Mouse (Mus musculus) ovary, adult 10 weeks (tissue): ENCODE data around the gene Olfr366. TPM values are rescaled to one million over a fixed set of nuclear protein-coding genes. Genes with fewer than 3 reads are reported as not detected.

Experiments
- polyA plus RNA-seq: library from polyadenylated mRNA; stranded (reverse); fragments of 350-450 nt; fragmentation: Illumina TruSeq; extraction: RNeasy Lipid Tissue Mini Kit (QIAGEN cat#74804); gene quantifications from one replicate; pipeline ENCODE4 v1.2.3, GENCODE M21; 2014

Gene Olfr366
- polyA plus RNA-seq, result not detected

GRCm38 (mm10) chr2:37211274-37211673 is at the start of gene Olfr366:
Gene Olfr366 (plus strand): TSS chr2:37211574.

GRCm38 (mm10) chr2:37187898-37188297 is 23.5 kb upstream of the Olfr366 start, which contains the start of gene Olfr365:
Gene Olfr365 (plus strand): TSS chr2:37188198.

Other genes starting within 250 kb of the Olfr366 start
- gene Olfr357, start 217.7 kb upstream of the Olfr366 start, polyA plus RNA-seq, result not detected
- gene Olfr358, start 202.2 kb upstream of the Olfr366 start, polyA plus RNA-seq, result not detected
- gene Olfr360, start 145.8 kb upstream of the Olfr366 start, polyA plus RNA-seq, result not detected
- not detected for gene Olfr361, start 122.3 kb upstream of the Olfr366 start, polyA plus RNA-seq
- not detected for gene Olfr362, start 93.7 kb upstream of the Olfr366 start, polyA plus RNA-seq
- gene Olfr364-ps1, start 72.3 kb upstream of the Olfr366 start, polyA plus RNA-seq, result not detected
- not detected for gene Olfr365, start 23.4 kb upstream of the Olfr366 start, polyA plus RNA-seq
- not detected for gene Olfr368, start 114.9 kb downstream of the Olfr366 start, polyA plus RNA-seq
- 140 TPM for gene Pdcl, start 147.8 kb downstream of the Olfr366 start, polyA plus RNA-seq
- gene Rc3h2, start 211.3 kb downstream of the Olfr366 start, polyA plus RNA-seq, result 60.8 TPM
- gene Zbtb26, start 231.6 kb downstream of the Olfr366 start, polyA plus RNA-seq, result 26.0 TPM
- 57.2 TPM for gene Zbtb6, start 231.6 kb downstream of the Olfr366 start, polyA plus RNA-seq
- 74.5 TPM for gene Rabgap1, start 231.7 kb downstream of the Olfr366 start, polyA plus RNA-seq